Mouse (Mus musculus): Measurements from ENCODE around the gene Rasgrp1.

GRCm38 (mm10) chr2:117230261-117230660 is 112.5 kb downstream of the Rasgrp1 start:
- TF ChIP-seq CTCF (IDR thresholded peaks at IDR 0.05; ENCODE audit: low read depth) (no peak), EP300 (optimal IDR thresholded peaks at IDR 0.05) (no peak)

Data from stomach, postnatal 0 days (tissue).